Mouse (Mus musculus) E14TG2a.4 (cell line): ENCODE measurements around the gene Fabp6.

Source experiments
- H3K27me3 ChIP-seq: 2 replicates; pipeline ENCODE4 v1.6.1; 2014; ENCODE audit warnings: low read length, control low read depth; ENCODE audit not compliant: insufficient read depth
- H3K36me3 ChIP-seq: 2 replicates; pipeline ENCODE4 v1.6.1; 2014; ENCODE audit warnings: low read length, control low read depth; ENCODE audit not compliant: insufficient read depth
- H3K4me1 ChIP-seq: replicated peaks from 2 replicates; pipeline ENCODE4 v1.6.1; 2014; ENCODE audit warnings: low read depth, low read length, control low read depth
- H3K4me3 ChIP-seq: replicated peaks from 2 replicates; pipeline ENCODE4 v1.5.1; 2014; ENCODE audit warnings: mild to moderate bottlenecking, low read length
- H3K9me3 ChIP-seq: 2 replicates; pipeline ENCODE4 v1.6.1; 2014; ENCODE audit warnings: low read length, control low read depth
- CTCF ChIP-seq: conservative IDR thresholded peaks from 2 replicates; pipeline ENCODE4 v1.5.1; 2014; ENCODE audit warnings: low read length
- NANOG ChIP-seq: IDR thresholded peaks from 2 replicates; pipeline ENCODE4 v1.6.1; 2014; ENCODE audit warnings: borderline replicate concordance, low read length, mixed read lengths
- POU5F1 ChIP-seq: IDR thresholded peaks from 2 replicates; pipeline ENCODE4 v1.6.1; 2014; ENCODE audit warnings: low read length, borderline replicate concordance

The Fabp6 gene

DNA sequence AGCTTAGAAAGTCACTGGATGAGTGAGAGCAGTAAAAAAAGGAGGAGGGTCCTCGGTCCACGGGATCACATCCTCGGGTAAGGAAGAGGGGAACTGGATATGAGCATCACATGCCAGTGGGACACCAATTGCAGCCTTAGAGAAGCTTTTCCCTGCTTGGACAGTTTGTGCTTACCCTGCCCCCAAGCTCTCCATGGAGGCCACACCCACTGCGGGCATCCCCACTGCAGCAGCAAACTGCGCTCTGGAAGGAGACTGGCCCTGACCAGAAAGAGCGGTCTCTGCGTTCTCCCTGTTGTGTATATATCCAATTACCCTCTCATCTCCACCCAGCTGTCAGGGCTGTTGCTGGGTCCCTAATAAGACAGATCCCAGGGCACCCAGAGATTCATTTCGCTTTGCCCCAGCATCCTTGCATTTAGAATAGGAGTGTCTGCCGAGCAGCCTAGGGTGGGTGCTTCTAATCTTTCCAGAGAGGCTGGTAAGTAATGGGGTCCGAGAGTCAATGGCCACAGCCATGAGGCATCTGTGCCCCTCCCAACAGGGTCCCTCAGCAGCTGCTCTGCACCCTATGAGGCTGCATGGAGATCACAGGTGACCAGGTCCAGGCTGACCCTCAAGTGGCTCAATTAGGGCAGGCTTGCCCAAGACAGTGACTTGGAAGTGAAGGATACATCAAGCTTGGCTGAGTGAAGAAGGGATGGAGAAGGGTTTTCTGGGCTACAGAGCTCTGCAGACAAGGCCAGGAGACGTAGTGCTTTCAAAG, 23.4 kb downstream of the Fabp6 start:
- Histone ChIP-seq H3K27me3 (no peaks in the 10 kb centered on the region), H3K4me1 (peaks cover 32% of the 10 kb centered on the region), H3K36me3 (no peaks in the 10 kb centered on the region), H3K4me3 (peak overlapping the region; percentile 17; the same call in 1 of the 2 replicates), H3K9me3 (no peaks in the 10 kb centered on the region)
- TF ChIP-seq POU5F1 (no peak), NANOG (no peak), CTCF (no peak)

DNA sequence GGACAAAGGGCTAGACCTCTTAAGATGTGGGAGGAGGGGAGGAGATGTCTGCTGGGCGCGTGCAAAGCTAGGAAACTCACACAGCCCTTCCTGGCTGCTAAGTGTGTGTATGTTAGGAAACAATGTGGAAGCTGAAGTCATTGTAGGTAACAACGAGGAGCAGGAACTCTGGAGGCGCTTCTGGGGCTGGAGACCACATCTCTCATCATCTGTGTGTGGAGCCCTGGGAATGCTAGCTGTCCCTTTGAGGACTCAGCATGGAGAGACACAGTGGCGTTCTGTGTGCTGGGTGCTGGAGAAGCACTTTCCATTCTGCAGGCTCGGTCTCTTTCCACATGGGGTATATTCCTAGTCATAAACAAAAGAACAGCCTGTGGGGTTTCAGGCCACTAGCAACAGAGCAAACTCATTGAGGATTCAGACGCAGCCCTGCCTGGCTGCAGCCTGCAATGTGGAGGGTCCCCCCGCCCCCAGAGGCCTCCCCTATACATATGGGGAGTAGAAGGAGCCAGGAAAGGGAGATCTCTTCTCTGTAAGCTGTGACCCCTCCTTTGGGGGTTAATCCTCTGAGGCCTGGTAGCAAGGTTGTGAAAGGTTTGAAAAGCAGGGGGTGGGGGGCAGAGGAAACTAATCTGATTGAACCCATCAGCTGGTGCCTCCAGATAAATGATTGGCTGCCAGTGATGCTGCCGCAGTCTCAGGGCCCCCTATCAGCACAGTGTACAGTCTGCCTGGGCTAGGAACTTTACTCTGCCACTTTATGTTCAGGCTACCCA, 25.8 kb downstream of the Fabp6 start:
- no peaks in the 10 kb centered on the region for H3K9me3 ChIP-seq
- peaks cover 40% of the 10 kb centered on the region for H3K4me1 ChIP-seq
- no peak overlapping the region for H3K4me3 ChIP-seq
- H3K36me3 ChIP-seq, result no peaks in the 10 kb centered on the region
- TF ChIP-seq NANOG, result no peak
- TF ChIP-seq POU5F1, result no peak
- TF ChIP-seq CTCF, result no peak
- no peaks in the 10 kb centered on the region for H3K27me3 ChIP-seq

DNA sequence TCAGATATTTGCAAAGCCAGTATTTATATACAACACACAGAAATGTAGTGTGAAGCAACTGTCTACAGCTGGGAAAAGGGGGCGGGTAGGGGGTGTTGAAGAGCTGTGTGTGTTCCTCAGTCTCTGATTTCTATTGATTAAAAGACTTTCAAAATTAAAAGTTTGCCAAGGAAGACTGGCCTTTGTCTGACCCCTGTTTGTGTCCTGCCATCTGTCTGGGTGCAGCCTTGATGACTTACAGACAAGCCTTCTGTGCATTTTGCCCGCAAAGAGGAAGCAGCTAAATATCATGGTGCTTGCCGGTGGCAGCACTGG, 26.3 kb downstream of the Fabp6 start:
- no peaks in the 10 kb centered on the region for H3K36me3 ChIP-seq
- no peaks in the 10 kb centered on the region for H3K9me3 ChIP-seq
- H3K4me1 ChIP-seq, result peaks cover 45% of the 10 kb centered on the region
- no peaks in the 10 kb centered on the region for H3K27me3 ChIP-seq
- no peak overlapping the region for H3K4me3 ChIP-seq
- TF ChIP-seq POU5F1, result no peak

DNA sequence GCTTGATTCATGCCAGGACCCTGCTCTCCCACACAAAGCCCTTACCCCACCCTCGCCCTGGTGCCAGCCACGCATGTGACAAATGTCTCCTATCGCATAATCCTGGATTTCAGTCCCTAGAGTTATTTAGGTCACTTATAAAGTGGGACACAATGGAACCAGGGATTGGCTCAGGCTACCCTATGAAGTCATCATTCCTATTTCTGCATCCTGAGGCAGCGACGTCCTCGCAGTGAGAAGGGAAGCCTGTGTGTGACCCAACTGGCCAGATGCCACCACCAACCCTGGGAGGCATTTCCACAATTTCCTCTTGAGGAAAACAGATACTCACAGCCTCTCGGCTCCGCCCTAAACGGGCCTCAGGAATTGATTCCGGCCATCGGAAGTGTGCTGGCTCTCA, 31.7 kb downstream of the Fabp6 start:
- Histone ChIP-seq H3K9me3 (no peaks in the 10 kb centered on the region), H3K4me3 (no peak overlapping the region), H3K4me1 (peaks cover 63% of the 10 kb centered on the region), H3K27me3 (no peaks in the 10 kb centered on the region), H3K36me3 (no peaks in the 10 kb centered on the region)
- TF ChIP-seq POU5F1 (no peak), NANOG (no peak), CTCF (no peak)

DNA sequence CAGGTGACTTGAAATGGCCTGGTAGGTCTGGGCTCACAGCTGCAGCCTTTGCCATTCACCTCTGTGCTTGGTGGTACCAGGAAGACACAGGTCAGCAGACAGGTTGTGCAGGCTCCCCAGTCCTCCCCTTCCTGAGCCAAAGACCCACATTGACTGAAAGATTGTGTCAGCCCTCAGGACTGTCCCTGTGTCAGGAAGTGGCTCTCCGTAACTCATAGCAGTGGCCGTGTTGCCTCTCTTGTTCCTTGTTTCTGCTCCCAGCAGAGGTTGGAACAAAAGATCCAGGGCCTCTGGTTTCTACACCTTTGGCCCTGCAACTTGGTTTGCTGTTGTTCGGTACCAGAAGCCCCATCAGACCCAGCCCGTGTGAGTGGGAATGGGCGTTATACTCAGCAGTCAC, 32.2 kb downstream of the Fabp6 start:
- Histone ChIP-seq H3K4me3 (no peak overlapping the region), H3K9me3 (no peaks in the 10 kb centered on the region), H3K36me3 (no peaks in the 10 kb centered on the region), H3K27me3 (no peaks in the 10 kb centered on the region), H3K4me1 (peaks cover 67% of the 10 kb centered on the region)
- no peak for TF ChIP-seq POU5F1
- TF ChIP-seq NANOG, result no peak
- no peak for TF ChIP-seq CTCF

DNA sequence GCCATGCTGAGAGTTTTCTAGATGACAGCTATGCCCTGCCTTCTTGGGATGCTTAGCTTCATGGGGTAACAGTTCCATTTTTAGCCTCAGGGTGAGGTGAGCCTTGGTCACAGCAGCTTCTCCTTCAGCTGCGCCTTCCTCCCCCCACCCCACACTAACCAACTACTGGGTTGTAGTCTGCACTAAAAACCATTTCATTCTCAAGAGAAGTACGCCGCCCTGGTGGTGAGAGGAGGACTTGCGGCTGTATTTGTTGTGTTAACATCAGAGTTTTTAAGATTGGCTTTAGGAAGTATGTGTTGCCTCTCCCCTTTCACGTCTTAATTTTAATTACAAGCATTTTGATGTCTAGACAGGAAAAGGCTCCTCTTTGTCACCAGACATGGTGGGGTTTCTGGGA, 33.1 kb downstream of the Fabp6 start:
- Histone ChIP-seq H3K4me3 (no peak overlapping the region), H3K36me3 (no peaks in the 10 kb centered on the region), H3K9me3 (no peaks in the 10 kb centered on the region), H3K27me3 (no peaks in the 10 kb centered on the region), H3K4me1 (peaks cover 74% of the 10 kb centered on the region)
- TF ChIP-seq NANOG, result no peak
- TF ChIP-seq CTCF, result peak; percentile 90

DNA sequence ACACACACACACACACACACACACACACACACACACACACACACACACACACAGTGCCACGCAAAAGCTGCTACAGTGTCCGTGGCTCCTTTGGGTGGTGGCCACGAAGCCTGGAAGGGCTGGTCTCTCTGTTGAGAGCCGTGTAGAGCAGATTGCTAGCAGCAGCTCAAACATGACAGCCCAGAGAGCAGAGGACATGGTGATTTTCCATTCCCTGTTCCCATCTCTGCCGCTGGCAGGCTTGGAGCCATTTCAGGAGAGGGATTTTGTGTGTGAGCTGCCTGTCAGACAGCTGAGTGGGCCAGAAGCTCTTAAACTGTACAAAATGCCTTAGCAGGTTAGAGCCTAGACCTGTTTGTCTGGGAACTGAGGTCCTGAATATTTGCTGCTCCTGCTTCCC, 34.6 kb downstream of the Fabp6 start:
- Histone ChIP-seq H3K27me3 (no peaks in the 10 kb centered on the region), H3K4me1 (peaks cover 75% of the 10 kb centered on the region), H3K36me3 (no peaks in the 10 kb centered on the region), H3K9me3 (no peaks in the 10 kb centered on the region), H3K4me3 (no peak overlapping the region)
- TF ChIP-seq CTCF (no peak), NANOG (no peak), POU5F1 (no peak)

DNA sequence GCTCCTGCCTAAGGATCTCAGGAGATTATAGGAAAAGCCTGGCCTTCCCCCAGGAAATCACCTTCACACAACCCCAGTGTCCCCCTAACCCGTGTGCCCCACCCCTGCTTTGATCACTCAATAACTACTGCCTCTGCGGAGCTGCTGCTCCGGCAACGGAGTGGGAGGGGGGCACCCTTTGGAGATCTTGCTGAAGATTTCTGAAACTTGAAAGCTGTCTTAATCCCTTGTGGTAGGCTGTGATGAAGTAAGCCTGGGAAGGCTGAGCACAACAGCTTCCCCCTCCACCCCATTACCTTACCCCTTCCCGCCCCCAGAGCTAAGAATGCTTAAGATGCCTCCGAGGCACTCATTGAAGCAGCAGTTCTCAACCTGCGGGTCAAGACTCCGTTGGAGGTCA, 35.5 kb downstream of the Fabp6 start:
- H3K4me1 ChIP-seq, result peaks cover 70% of the 10 kb centered on the region
- no peaks in the 10 kb centered on the region for H3K27me3 ChIP-seq
- H3K36me3 ChIP-seq, result no peaks in the 10 kb centered on the region
- no peaks in the 10 kb centered on the region for H3K9me3 ChIP-seq
- TF ChIP-seq CTCF, result no peak
- no peak for TF ChIP-seq NANOG
- TF ChIP-seq POU5F1, result no peak
- 0 out of 2 replicates have a peak overlapping the region, but pooled peaks have one; percentile 17 for H3K4me3 ChIP-seq

DNA sequence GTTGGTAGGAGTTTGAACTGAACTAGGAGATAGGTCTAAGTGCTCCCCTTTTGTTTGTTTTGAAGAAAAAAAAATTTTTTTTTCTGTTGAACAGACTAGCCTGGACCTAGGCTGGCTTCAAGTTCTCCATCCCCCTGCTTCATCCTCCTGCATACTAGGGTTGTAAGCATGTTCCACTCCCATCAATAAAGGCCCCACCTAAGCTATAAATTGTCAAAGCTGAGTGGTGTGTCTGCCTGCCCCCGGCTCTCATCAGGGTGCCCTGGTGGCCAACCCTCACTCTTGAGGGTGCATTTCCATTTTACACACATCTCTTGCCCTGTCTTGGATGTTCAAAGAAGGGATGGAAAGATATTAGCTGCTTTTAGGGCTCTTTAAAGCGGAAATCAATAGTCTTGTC, 35.9 kb downstream of the Fabp6 start:
- Histone ChIP-seq H3K4me3 (0 out of 2 replicates have a peak overlapping the region, but pooled peaks have one; percentile 17), H3K27me3 (no peaks in the 10 kb centered on the region), H3K9me3 (no peaks in the 10 kb centered on the region), H3K4me1 (peaks cover 66% of the 10 kb centered on the region), H3K36me3 (no peaks in the 10 kb centered on the region)
- TF ChIP-seq POU5F1 (no peak), NANOG (no peak), CTCF (no peak)
